Mouse (Mus musculus): ENCODE measurements at regions not wholly inside any gene's neighbourhood (a gene's known extent, or its start where the extent isn't known, plus 50 kb on each side); places are given as distances from the start of the nearest gene placed in this dataset.
"Not testable (repeated sequence)": the region's sequence is repeated elsewhere in the genome, so short reads cannot be mapped to it uniquely, and the experiment has no call there.

- Histone ChIP-seq H3K27me3 (ENCODE audit: control insufficient read depth, insufficient read depth, low read length) (no peaks in the 10 kb centered on the region), H3K36me3 (ENCODE audit: control insufficient read depth, insufficient read depth, low read length) (no peaks in the 10 kb centered on the region), H3K4me1 (ENCODE audit: control insufficient read depth, insufficient read depth, low read length) (no peaks in the 10 kb centered on the region), H3K4me3 (ENCODE audit: control insufficient read depth, low read depth, low read length) (no peak overlapping the region), H3K27ac (ENCODE audit: control insufficient read depth, insufficient read depth, low read depth, low read length) (no peak overlapping the region)
- TF ChIP-seq CTCF (IDR thresholded peaks at IDR 0.05; ENCODE audit: control insufficient read depth, insufficient read depth, insufficient replicate concordance, low read depth, low read length) = no peak
- no peak for TF ChIP-seq POLR2A (IDR thresholded peaks at IDR 0.05; ENCODE audit: control insufficient read depth, low read depth, low read length)
Observed at GRCm38 (mm10) chr12:46636888-46637287, 181.8 kb downstream of the Nova1 start.

- Histone ChIP-seq H3K36me3 (ENCODE audit: control insufficient read depth, insufficient read depth, low read length) (no peaks in the 10 kb centered on the region), H3K27me3 (ENCODE audit: control insufficient read depth, insufficient read depth, low read length) (no peaks in the 10 kb centered on the region), H3K4me1 (ENCODE audit: control insufficient read depth, insufficient read depth, low read length) (no peaks in the 10 kb centered on the region), H3K27ac (ENCODE audit: control insufficient read depth, insufficient read depth, low read depth, low read length) (no peak overlapping the region), H3K4me3 (ENCODE audit: control insufficient read depth, low read depth, low read length) (no peak overlapping the region)
- TF ChIP-seq CTCF (IDR thresholded peaks at IDR 0.05; ENCODE audit: control insufficient read depth, insufficient read depth, insufficient replicate concordance, low read depth, low read length) (no peak), POLR2A (IDR thresholded peaks at IDR 0.05; ENCODE audit: control insufficient read depth, low read depth, low read length) (no peak)
Observed at GRCm38 (mm10) chr12:46635125-46635772, 183.5 kb downstream of the Nova1 start.

GRCm38 (mm10) chr12:46634771-46635124, 184.0 kb downstream of the Nova1 start:
- Histone ChIP-seq H3K4me1 (ENCODE audit: control insufficient read depth, insufficient read depth, low read length) (no peaks in the 10 kb centered on the region), H3K4me3 (ENCODE audit: control insufficient read depth, low read depth, low read length) (no peak overlapping the region), H3K27ac (ENCODE audit: control insufficient read depth, insufficient read depth, low read depth, low read length) (no peak overlapping the region), H3K27me3 (ENCODE audit: control insufficient read depth, insufficient read depth, low read length) (no peaks in the 10 kb centered on the region), H3K36me3 (ENCODE audit: control insufficient read depth, insufficient read depth, low read length) (no peaks in the 10 kb centered on the region)
- TF ChIP-seq POLR2A (IDR thresholded peaks at IDR 0.05; ENCODE audit: control insufficient read depth, low read depth, low read length) (no peak), CTCF (IDR thresholded peaks at IDR 0.05; ENCODE audit: control insufficient read depth, insufficient read depth, insufficient replicate concordance, low read depth, low read length) (no peak)

GRCm38 (mm10) chr12:46632384-46632783, 186.3 kb downstream of the Nova1 start:
- not testable (repeated sequence) for H3K4me1 ChIP-seq (ENCODE audit: control insufficient read depth, insufficient read depth, low read length); H3K27me3 ChIP-seq (ENCODE audit: control insufficient read depth, insufficient read depth, low read length)

GRCm38 (mm10) chr12:46627320-46627719, 191.4 kb downstream of the Nova1 start:
- H3K27ac ChIP-seq (ENCODE audit: control insufficient read depth, insufficient read depth, low read depth, low read length) = no peak overlapping the region
- H3K27me3 ChIP-seq (ENCODE audit: control insufficient read depth, insufficient read depth, low read length) = no peaks in the 10 kb centered on the region
- H3K4me3 ChIP-seq (ENCODE audit: control insufficient read depth, low read depth, low read length) = no peak overlapping the region
- TF ChIP-seq CTCF (IDR thresholded peaks at IDR 0.05; ENCODE audit: control insufficient read depth, insufficient read depth, insufficient replicate concordance, low read depth, low read length) (no peak), POLR2A (IDR thresholded peaks at IDR 0.05; ENCODE audit: control insufficient read depth, low read depth, low read length) (no peak)
- no peaks in the 10 kb centered on the region for H3K4me1 ChIP-seq (ENCODE audit: control insufficient read depth, insufficient read depth, low read length)
- no peaks in the 10 kb centered on the region for H3K36me3 ChIP-seq (ENCODE audit: control insufficient read depth, insufficient read depth, low read length)

More at GRCm38 (mm10) chr12:46632384-46632783, 186.3 kb downstream of the Nova1 start:
- H3K36me3 ChIP-seq (ENCODE audit: control insufficient read depth, insufficient read depth, low read length); H3K27ac ChIP-seq (ENCODE audit: control insufficient read depth, insufficient read depth, low read depth, low read length); H3K4me3 ChIP-seq (ENCODE audit: control insufficient read depth, low read depth, low read length): not testable (repeated sequence)

- no peaks in the 10 kb centered on the region for H3K4me1 ChIP-seq (ENCODE audit: control insufficient read depth, insufficient read depth, low read length)
- H3K36me3 ChIP-seq (ENCODE audit: control insufficient read depth, insufficient read depth, low read length) = no peaks in the 10 kb centered on the region
- TF ChIP-seq POLR2A (IDR thresholded peaks at IDR 0.05; ENCODE audit: control insufficient read depth, low read depth, low read length) (no peak), CTCF (IDR thresholded peaks at IDR 0.05; ENCODE audit: control insufficient read depth, insufficient read depth, insufficient replicate concordance, low read depth, low read length) (no peak)
- no peak overlapping the region for H3K4me3 ChIP-seq (ENCODE audit: control insufficient read depth, low read depth, low read length)
- H3K27me3 ChIP-seq (ENCODE audit: control insufficient read depth, insufficient read depth, low read length) = no peaks in the 10 kb centered on the region
- no peak overlapping the region for H3K27ac ChIP-seq (ENCODE audit: control insufficient read depth, insufficient read depth, low read depth, low read length)
Observed at GRCm38 (mm10) chr12:46611439-46611838, 207.3 kb downstream of the Nova1 start.

GRCm38 (mm10) chr12:46609580-46610311, 209.0 kb downstream of the Nova1 start:
- H3K27me3 ChIP-seq (ENCODE audit: control insufficient read depth, insufficient read depth, low read length) = no peaks in the 10 kb centered on the region
- no peak for TF ChIP-seq CTCF (IDR thresholded peaks at IDR 0.05; ENCODE audit: control insufficient read depth, insufficient read depth, insufficient replicate concordance, low read depth, low read length)
- no peak for TF ChIP-seq POLR2A (IDR thresholded peaks at IDR 0.05; ENCODE audit: control insufficient read depth, low read depth, low read length)
- H3K27ac ChIP-seq (ENCODE audit: control insufficient read depth, insufficient read depth, low read depth, low read length) = no peak overlapping the region
- no peaks in the 10 kb centered on the region for H3K4me1 ChIP-seq (ENCODE audit: control insufficient read depth, insufficient read depth, low read length)
- H3K4me3 ChIP-seq (ENCODE audit: control insufficient read depth, low read depth, low read length) = no peak overlapping the region
- H3K36me3 ChIP-seq (ENCODE audit: control insufficient read depth, insufficient read depth, low read length) = no peaks in the 10 kb centered on the region

Measured in testis, adult 2 months (tissue).